Mouse (Mus musculus) kidney, embryonic 15.5 days (tissue): ENCODE results near the gene Ndufa13. TPM values are rescaled to one million over a fixed set of nuclear protein-coding genes. Genes with fewer than 3 reads are reported as not detected.

Experiments
- ATAC-seq: fragments of 200-750 bp; cut with Nextera tagmentation; replicated peaks from 2 replicates; pipeline ENCODE4 v1.8.0; 2017; ENCODE audit warnings: moderate TSS enrichment; ENCODE audit not compliant: low FRiP score
- H3K27ac ChIP-seq: fragments of 300-500 bp; sonication (generic); 2 replicates; pipeline ENCODE4 v1.5.1; 2015; ENCODE audit warnings: mild to moderate bottlenecking, inconsistent platforms
- H3K27me3 ChIP-seq: fragments of 300-500 bp; sonication (generic); 2 replicates; pipeline ENCODE4 v1.6.1; 2015; ENCODE audit warnings: inconsistent platforms
- H3K36me3 ChIP-seq: fragments of 300-500 bp; sonication (generic); 2 replicates; pipeline ENCODE4 v1.6.1; 2015; ENCODE audit warnings: inconsistent platforms
- H3K4me1 ChIP-seq: fragments of 300-500 bp; sonication (generic); 2 replicates; pipeline ENCODE4 v1.6.1; 2015; ENCODE audit warnings: inconsistent platforms
- H3K4me2 ChIP-seq: fragments of 300-500 bp; sonication (generic); 2 replicates; pipeline ENCODE4 v1.6.1; 2015; ENCODE audit warnings: moderate library complexity, mild to moderate bottlenecking, inconsistent platforms
- H3K4me3 ChIP-seq: fragments of 300-500 bp; sonication (generic); replicated peaks from 2 replicates; pipeline ENCODE4 v1.5.1; 2015; ENCODE audit warnings: mild to moderate bottlenecking, inconsistent platforms
- H3K9ac ChIP-seq: fragments of 300-500 bp; sonication (generic); 2 replicates; pipeline ENCODE4 v1.6.1; 2015; ENCODE audit warnings: mild to moderate bottlenecking, inconsistent platforms
- H3K9me3 ChIP-seq: fragments of 300-500 bp; sonication (generic); replicated peaks from 2 replicates; pipeline ENCODE4 v1.6.1; 2016; ENCODE audit warnings: inconsistent platforms
- WGBS: fragments of 180-500 bp; shearing (Covaris S2); methylation state at CpG from one replicate; pipeline ENCODE4 v1.1.7; 2015; ENCODE audit warnings: mixed read lengths; 5-methylcytosine and 5-hydroxymethylcytosine counted together
- polyA plus RNA-seq: library from polyadenylated mRNA; unstranded; fragments of >200 nt; fragmentation: Nextera tagmentation; extraction: Ambion mirVana; gene quantifications from 2 replicates; pipeline ENCODE4 v1.2.1, GENCODE M21; 2015

Ndufa13 gene
- polyA plus RNA-seq, 1 experiment from 2014 or later = 205 TPM

DNA sequence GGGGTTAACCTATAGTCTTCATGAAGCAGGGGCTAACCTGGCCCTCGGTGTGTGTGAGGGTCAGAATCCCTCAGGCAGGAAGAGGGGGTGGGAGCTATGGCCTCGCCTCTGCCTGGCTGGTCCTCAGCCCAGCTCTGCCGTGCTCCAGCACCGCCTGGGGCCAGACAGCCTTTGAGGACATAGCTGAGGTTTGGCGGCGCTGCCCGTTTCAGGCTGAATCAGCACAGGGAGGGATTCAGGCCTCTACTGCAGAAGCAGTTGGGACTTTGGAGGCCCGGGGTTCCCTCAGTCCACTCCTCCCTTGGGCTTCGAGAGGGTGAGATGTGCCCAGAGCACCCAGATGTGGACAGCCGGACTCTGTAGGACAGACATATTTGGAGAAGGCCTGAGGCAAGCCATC is 26.3 kb downstream of the Ndufa13 start:
- no peak for ATAC-seq
- Histone ChIP-seq H3K9ac (no peak overlapping the region), H3K4me3 (no peak overlapping the region), H3K4me2 (no peak overlapping the region), H3K27me3 (peaks cover 47% of the 10 kb centered on the region), H3K4me1 (peaks cover 8% of the 10 kb centered on the region), H3K27ac (no peak overlapping the region), H3K9me3 (no peaks in the 10 kb centered on the region), H3K36me3 (no peaks in the 10 kb centered on the region)
- WGBS = 46% methylated on average over 10 of the region's 10 CpGs

DNA sequence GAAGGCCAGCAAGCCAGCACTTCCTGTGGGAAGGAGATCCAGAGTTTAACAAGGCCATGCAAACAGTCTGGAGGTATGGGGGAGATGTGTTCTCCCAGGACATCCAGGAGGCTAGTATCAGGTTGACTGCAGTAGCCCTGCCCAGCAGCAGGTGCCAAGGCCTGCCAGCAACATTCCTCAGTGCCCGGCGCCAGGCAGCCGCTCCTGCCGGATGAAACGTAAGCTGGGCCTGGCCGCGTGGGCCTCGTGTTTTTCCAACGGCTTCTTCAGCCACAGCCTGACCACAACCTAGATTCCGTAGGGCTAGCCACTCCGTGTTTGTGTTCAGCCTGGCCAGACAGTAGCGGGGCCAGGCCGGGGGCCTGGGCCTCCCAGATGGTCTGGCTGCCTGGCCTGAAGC is 27.7 kb downstream of the Ndufa13 start:
- Histone ChIP-seq H3K9me3 (no peaks in the 10 kb centered on the region), H3K27me3 (peaks cover 32% of the 10 kb centered on the region), H3K4me2 (no peak overlapping the region), H3K9ac (0 out of 2 replicates have a peak overlapping the region, but pooled peaks have one; percentile 3), H3K36me3 (no peaks in the 10 kb centered on the region), H3K4me3 (no peak overlapping the region), H3K27ac (no peak overlapping the region), H3K4me1 (0 out of 2 replicates have a peak, but pooled peaks cover 5% of the 10 kb centered on the region)
- ATAC-seq = 0 out of 2 replicates have a peak, but pooled peaks have one; percentile 15
- 67% methylated on average over 13 of the region's 13 CpGs for WGBS

DNA sequence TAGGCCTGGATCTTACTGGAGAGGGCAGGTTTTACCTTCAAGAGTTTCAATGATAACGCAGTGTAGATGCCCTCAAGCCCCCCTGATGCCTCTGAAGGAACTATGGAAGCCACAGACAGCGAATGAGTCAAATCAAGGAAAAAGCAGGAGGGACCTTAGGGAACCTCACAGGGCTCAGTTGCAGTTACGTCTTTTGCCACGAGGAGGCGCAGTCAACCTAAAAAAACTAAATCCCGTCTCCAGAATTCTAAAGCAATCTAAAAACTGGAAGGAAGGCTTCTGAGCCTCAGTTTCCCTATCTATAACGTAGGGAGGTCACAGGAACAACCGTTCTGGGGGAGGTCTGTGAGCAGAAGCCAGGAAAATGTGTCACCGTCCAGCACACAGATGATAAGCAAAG is 28.2 kb downstream of the Ndufa13 start:
- Histone ChIP-seq H3K27me3 (peaks cover 27% of the 10 kb centered on the region), H3K4me1 (0 out of 2 replicates have a peak, but pooled peaks cover 5% of the 10 kb centered on the region), H3K9me3 (no peaks in the 10 kb centered on the region), H3K9ac (no peak overlapping the region), H3K4me2 (no peak overlapping the region), H3K36me3 (no peaks in the 10 kb centered on the region), H3K27ac (no peak overlapping the region), H3K4me3 (no peak overlapping the region)
- no peak for ATAC-seq
- 13% methylated on average over 9 of the region's 9 CpGs for WGBS

DNA sequence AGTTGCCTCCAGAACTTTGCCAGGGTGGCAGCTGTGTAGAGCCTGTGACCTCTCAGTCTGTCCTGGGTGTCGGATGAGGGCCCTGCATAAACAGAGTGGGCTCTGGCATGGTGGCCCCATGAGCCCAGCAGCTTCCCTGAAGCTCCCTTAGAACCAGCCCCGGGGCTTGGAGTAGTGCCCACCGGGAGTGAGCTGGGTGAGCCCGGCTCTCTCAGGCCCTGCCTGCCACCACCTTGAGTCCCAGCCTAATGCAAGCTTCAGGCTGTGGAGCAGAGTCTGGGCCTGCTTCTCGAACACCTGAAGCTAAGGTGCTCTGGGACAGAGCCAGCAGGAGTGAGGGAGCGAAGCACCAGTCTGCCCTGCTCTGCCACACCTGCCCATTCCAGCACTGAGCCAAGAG is 31.5 kb downstream of the Ndufa13 start:
- no peak overlapping the region for H3K27ac ChIP-seq
- H3K4me2 ChIP-seq = no peak overlapping the region
- 83% methylated on average over 6 of the region's 6 CpGs for WGBS
- no peaks in the 10 kb centered on the region for H3K36me3 ChIP-seq
- 0 out of 2 replicates have a peak, but pooled peaks cover 5% of the 10 kb centered on the region for H3K4me1 ChIP-seq
- no peak for ATAC-seq
- H3K9me3 ChIP-seq = no peaks in the 10 kb centered on the region
- no peak overlapping the region for H3K4me3 ChIP-seq
- peaks cover 4% of the 10 kb centered on the region; the same call in 1 of the 2 replicates for H3K27me3 ChIP-seq
- H3K9ac ChIP-seq = no peak overlapping the region

DNA sequence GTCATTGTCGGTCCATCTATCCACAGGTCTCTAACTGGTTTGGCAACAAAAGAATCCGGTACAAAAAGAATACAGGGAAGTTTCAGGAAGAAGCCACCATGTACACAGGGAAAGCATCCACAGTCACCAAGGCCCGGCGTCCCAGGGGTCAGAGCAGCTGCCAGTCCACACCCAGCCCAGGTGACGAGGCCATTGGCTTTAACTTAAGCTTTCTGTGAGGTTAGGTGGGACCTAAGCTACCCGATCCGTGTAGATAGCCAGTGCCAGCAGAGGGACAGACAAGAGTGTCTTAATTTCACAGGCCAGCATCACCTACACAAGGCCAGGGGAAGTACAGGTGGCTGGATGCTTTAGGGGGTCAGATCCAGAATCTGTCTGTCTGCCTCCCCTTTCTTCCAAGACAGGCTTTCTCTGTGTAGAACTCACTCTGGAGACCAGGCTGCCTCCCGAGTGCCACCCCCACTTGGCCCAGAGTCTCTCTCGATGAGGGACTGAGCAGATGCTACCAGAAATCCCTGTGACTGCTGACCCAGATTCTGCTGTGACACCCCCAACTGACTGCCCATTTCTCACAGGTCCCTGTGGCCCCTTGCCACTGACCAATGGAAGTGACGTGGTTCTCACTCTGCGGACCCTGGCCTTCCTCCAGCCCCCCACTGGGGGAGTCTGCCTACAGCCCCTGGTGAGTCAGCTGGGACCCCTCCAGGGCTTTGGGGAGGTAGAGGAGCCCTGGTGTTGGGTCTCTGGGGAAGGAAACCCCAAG is 32.2 kb downstream of the Ndufa13 start:
- Histone ChIP-seq H3K27me3 (peaks cover 4% of the 10 kb centered on the region; the same call in 1 of the 2 replicates), H3K36me3 (no peaks in the 10 kb centered on the region), H3K9ac (no peak overlapping the region), H3K4me2 (no peak overlapping the region), H3K4me1 (0 out of 2 replicates have a peak, but pooled peaks cover 5% of the 10 kb centered on the region), H3K27ac (no peak overlapping the region), H3K9me3 (no peaks in the 10 kb centered on the region), H3K4me3 (no peak overlapping the region)
- WGBS = 82% methylated on average over 11 of the region's 11 CpGs
- no peak for ATAC-seq

DNA sequence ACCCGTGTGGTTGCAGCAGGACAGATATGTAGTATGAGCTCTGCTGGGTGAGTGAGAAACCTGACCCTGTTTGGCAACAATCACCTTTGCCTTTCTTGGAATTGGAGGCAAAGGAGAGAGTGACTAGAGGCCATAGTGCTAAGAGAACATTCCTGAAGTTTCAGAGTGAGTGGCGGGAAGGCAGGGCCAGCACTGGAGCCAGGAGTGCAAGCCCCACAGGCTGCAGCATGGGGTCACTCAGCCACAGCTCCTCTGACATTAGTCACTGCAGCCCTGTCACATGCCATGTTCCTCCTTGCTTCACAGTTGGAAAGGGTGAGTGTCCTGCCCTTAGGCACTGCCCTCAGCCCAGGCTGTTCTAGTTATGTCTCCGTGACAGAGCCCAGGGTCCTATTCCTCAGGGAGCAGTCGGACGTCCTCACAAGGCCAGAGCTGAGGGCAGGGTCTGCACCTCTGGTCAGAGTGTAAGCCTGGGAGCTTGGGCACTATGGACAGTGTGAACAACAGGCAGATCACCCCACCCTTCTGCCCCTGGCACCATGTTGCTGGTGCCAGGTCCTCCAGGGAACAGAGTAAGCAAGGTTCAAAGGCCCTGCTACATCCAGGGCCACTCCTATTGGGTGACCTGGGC is 34.5 kb downstream of the Ndufa13 start:
- no peak overlapping the region for H3K4me3 ChIP-seq
- no peak overlapping the region for H3K4me2 ChIP-seq
- H3K27me3 ChIP-seq = no peaks in the 10 kb centered on the region
- WGBS = 68% methylated on average over 5 of the region's 5 CpGs
- H3K9ac ChIP-seq = no peak overlapping the region
- ATAC-seq = no peak
- H3K4me1 ChIP-seq = no peaks in the 10 kb centered on the region
- H3K9me3 ChIP-seq = no peaks in the 10 kb centered on the region
- H3K36me3 ChIP-seq = no peaks in the 10 kb centered on the region
- H3K27ac ChIP-seq = no peak overlapping the region

DNA sequence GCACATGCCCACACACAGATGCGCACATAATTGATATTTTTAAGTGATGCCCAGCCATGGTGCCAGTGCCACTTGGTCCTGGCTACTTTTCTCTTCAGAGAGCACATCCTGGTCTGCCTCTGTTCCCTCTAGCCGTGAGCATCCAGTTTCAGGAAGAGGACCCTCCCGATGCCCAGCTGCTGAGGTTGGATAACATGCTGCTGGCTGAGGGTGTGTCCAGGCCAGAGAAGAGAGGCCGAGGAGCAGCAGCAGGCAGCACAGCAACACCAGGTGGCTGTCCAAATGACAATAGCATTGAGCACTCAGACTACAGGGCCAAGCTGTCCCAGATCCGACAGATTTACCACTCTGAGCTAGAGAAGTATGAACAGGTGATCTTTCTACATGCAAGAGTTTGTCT is 38.2 kb downstream of the Ndufa13 start:
- no peak for ATAC-seq
- Histone ChIP-seq H3K27me3 (no peaks in the 10 kb centered on the region), H3K9ac (no peak overlapping the region), H3K4me3 (no peak overlapping the region), H3K27ac (no peak overlapping the region), H3K4me2 (no peak overlapping the region), H3K9me3 (no peaks in the 10 kb centered on the region), H3K36me3 (no peaks in the 10 kb centered on the region), H3K4me1 (no peaks in the 10 kb centered on the region)
- WGBS = 52% methylated on average over 5 of the region's 5 CpGs

DNA sequence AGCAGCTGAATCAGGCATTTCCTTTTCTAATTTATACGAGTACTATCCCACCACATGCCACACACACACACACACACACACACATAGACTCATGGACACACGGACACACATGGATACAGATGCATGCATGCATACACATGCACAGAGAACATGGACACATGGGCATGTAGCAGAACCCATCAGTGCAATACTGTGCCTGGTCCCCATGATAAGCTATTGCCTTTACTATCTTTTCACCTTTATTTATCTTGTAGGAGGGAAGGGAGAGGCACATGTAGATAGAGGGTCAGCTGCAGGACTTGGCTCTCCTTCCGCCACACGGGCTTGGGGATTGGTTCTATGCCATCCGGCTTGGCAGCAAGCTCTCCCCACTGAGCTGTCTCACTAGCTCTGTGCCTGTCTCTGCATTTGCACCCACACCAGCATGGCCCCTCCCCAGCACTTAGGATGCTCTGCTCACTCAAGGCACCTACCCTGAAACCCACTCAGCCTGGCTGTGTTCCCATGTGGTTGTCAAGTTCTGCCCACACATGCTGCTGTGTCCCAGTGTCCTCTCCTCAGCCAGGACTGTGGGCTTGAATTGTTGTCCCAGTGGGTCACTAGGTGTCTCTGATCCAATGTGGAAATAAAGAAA is 38.9 kb downstream of the Ndufa13 start:
- no peaks in the 10 kb centered on the region for H3K36me3 ChIP-seq
- no peaks in the 10 kb centered on the region for H3K9me3 ChIP-seq
- no peak overlapping the region for H3K4me2 ChIP-seq
- no peak overlapping the region for H3K9ac ChIP-seq
- no peaks in the 10 kb centered on the region for H3K27me3 ChIP-seq
- H3K4me1 ChIP-seq = no peaks in the 10 kb centered on the region
- WGBS = 85% methylated on average over 5 of the region's 5 CpGs
- no peak for ATAC-seq
- H3K27ac ChIP-seq = no peak overlapping the region
- no peak overlapping the region for H3K4me3 ChIP-seq

DNA sequence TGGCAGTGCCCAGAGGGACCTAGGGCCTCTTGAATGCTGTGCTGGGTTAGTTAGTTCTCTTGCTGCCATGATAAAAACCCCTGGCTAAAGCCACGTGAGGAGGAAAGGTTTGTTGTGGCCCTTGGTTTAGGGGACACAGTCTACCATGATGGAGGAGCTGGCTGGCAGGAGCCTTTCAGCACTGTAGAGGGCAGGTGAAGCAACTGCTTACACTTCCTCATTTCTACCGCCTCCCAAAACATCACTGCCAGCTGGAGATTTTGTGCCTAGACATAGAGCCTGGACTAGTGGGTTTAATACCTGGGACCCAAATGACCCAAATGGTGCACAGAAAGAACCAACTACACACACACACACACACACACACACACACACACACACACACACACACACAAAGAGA is 41.1 kb downstream of the Ndufa13 start:
- no peak for ATAC-seq
- Histone ChIP-seq H3K9me3 (no peaks in the 10 kb centered on the region), H3K4me1 (no peaks in the 10 kb centered on the region), H3K36me3 (no peaks in the 10 kb centered on the region), H3K4me3 (no peak overlapping the region), H3K9ac (no peak overlapping the region), H3K27me3 (no peaks in the 10 kb centered on the region), H3K4me2 (no peak overlapping the region), H3K27ac (no peak overlapping the region)
- WGBS = 71% methylated on average over 2 of the region's 2 CpGs

DNA sequence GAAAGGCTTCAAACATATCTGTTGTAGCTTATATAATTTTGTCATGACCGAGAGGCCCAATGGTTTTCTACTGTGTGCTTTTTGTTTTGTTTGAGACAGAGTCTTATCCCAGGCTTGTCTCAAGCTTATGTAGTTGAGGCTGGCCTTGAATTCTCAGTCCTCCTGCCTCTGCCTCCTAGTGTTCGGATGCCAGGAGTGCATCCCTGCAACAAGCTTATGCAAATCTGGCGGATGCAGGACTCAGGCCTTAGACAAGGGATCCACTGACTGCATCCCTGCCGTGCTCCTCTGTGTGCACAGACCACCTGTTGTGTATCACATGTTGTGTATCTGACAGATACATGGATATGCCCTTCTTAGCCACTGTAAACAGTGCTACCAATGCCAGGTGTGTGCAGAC is 41.6 kb downstream of the Ndufa13 start:
- Histone ChIP-seq H3K27ac (no peak overlapping the region), H3K27me3 (no peaks in the 10 kb centered on the region), H3K4me3 (no peak overlapping the region), H3K9me3 (no peaks in the 10 kb centered on the region), H3K36me3 (no peaks in the 10 kb centered on the region), H3K4me1 (no peaks in the 10 kb centered on the region), H3K9ac (no peak overlapping the region), H3K4me2 (no peak overlapping the region)
- 60% methylated on average over 4 of the region's 4 CpGs for WGBS
- ATAC-seq = no peak

DNA sequence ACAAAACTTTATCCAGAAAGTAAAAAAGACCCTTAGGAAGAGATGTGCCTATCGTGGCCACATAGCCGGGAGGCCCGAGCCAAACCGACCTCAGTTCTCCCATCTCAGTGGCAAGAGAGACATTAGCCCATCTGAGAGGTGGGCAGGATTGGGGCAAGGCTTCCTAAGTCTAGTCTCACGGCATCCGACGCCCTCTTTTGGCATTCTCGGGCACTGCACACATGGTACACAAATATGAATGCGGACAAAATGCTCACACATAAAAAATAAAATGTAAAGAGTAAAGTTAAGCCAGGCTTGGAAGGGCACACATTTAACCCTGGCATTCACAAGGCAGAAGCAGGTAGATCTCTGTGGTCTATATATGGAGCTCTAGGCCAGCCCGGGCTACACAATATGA is 48.5 kb downstream of the Ndufa13 start:
- no peaks in the 10 kb centered on the region for H3K27me3 ChIP-seq
- no peak for ATAC-seq
- no peak overlapping the region for H3K4me3 ChIP-seq
- no peaks in the 10 kb centered on the region for H3K36me3 ChIP-seq
- no peak overlapping the region for H3K27ac ChIP-seq
- no peaks in the 10 kb centered on the region for H3K4me1 ChIP-seq
- 91% methylated on average over 10 of the region's 10 CpGs for WGBS
- no peaks in the 10 kb centered on the region for H3K9me3 ChIP-seq
- H3K9ac ChIP-seq = no peak overlapping the region
- H3K4me2 ChIP-seq = no peak overlapping the region

DNA sequence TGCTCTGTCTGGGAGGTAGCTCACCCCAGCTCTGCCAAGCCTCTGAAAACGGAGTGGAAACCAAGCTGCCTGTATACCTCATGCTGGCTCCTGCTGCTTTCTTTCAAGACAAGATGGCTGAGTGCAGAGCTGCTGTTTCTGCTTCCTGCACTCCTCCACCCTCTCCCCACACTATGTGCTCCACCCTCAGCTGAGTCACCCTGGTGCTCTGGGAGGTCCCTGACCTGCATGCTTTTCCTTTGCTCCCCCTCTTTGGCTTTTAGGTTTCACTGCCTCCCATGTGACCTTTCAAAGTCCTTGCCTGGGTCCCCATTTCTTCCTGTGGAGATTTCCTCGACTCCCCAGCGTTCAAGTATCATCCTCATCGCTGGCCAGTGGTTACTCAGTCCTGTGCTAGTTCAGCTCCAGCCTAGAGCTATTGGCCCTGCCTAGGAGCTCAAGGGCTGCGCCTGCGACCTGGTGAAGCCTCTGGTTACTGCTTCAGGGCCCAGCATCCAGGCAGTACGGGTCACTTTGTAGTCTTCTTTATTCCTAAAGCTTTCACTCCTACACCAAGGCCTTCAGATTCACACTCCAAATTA is 51.3 kb downstream of the Ndufa13 start:
- Histone ChIP-seq H3K9ac (no peak overlapping the region), H3K27ac (no peak overlapping the region), H3K4me1 (no peaks in the 10 kb centered on the region), H3K4me2 (no peak overlapping the region), H3K36me3 (no peaks in the 10 kb centered on the region), H3K27me3 (no peaks in the 10 kb centered on the region), H3K4me3 (no peak overlapping the region), H3K9me3 (no peaks in the 10 kb centered on the region)
- no peak for ATAC-seq
- WGBS = 73% methylated on average over 7 of the region's 7 CpGs
